Mouse (Mus musculus) midbrain, embryonic 14.5 days (tissue): Measurements from ENCODE around the gene Grik5. TPM values are rescaled to one million over a fixed set of nuclear protein-coding genes. Genes with fewer than 3 reads are reported as not detected.

Source experiments
- ATAC-seq: fragments of 200-750 bp; cut with Nextera tagmentation; 2 replicates; pipeline ENCODE4 v1.8.0; 2017; ENCODE audit warnings: moderate number of reproducible peaks, moderate library complexity; ENCODE audit not compliant: low FRiP score, low TSS enrichment
- DNase-seq: peaks from one replicate; pipeline ENCODE4 v3.0.0-alpha.2; 2015
- H3K27ac ChIP-seq: fragments of 300-500 bp; sonication (generic); replicated peaks from 2 replicates; pipeline ENCODE4 v1.5.1; 2014; ENCODE audit warnings: mild to moderate bottlenecking, low read depth, low read length, moderate library complexity
- H3K27me3 ChIP-seq: fragments of 300-500 bp; sonication (generic); 2 replicates; pipeline ENCODE4 v1.6.1; 2014; ENCODE audit warnings: low read length, control low read depth, mixed read lengths; ENCODE audit not compliant: control insufficient read depth, insufficient read depth
- H3K36me3 ChIP-seq: fragments of 300-500 bp; sonication (generic); 2 replicates; pipeline ENCODE4 v1.6.1; 2014; ENCODE audit warnings: low read length, control low read depth; ENCODE audit not compliant: control insufficient read depth, insufficient read depth
- H3K4me1 ChIP-seq: fragments of 300-500 bp; sonication (generic); 2 replicates; pipeline ENCODE4 v1.6.1; 2014; ENCODE audit warnings: mild to moderate bottlenecking, antibody characterized with exemption, low read length, control low read depth; ENCODE audit not compliant: control insufficient read depth, insufficient read depth
- H3K4me2 ChIP-seq: fragments of 300-500 bp; sonication (generic); 2 replicates; pipeline ENCODE4 v1.6.1; 2014; ENCODE audit warnings: mild to moderate bottlenecking, low read length, moderate library complexity
- H3K4me3 ChIP-seq: fragments of 300-500 bp; sonication (generic); replicated peaks from 2 replicates; pipeline ENCODE4 v1.5.1; 2014; ENCODE audit warnings: low read depth, low read length
- H3K9ac ChIP-seq: fragments of 300-500 bp; sonication (generic); replicated peaks from 2 replicates; pipeline ENCODE4 v1.6.1; 2014; ENCODE audit warnings: mild to moderate bottlenecking, low read length, moderate library complexity
- H3K9me3 ChIP-seq: fragments of 300-500 bp; sonication (generic); 2 replicates; pipeline ENCODE4 v1.6.1; 2016; ENCODE audit warnings: low read length, control low read depth, mixed read lengths; ENCODE audit not compliant: control insufficient read depth
- WGBS: fragments of 180-500 bp; shearing (Covaris S2); extraction: QIAGEN DNeasy Blood & Tissue Kit; methylation state at CpG from one replicate; pipeline ENCODE4 v1.1.7; 2014; 5-methylcytosine and 5-hydroxymethylcytosine counted together
- polyA plus RNA-seq: library from polyadenylated mRNA; unstranded; fragments of >200 nt; fragmentation: Nextera tagmentation; extraction: Ambion mirVana; gene quantifications from 2 replicates; pipeline ENCODE4 v1.2.1, GENCODE M21; 2014

The Grik5 gene
- polyA plus RNA-seq, 1 experiment from 2014 or later, result 21.7 TPM

DNA sequence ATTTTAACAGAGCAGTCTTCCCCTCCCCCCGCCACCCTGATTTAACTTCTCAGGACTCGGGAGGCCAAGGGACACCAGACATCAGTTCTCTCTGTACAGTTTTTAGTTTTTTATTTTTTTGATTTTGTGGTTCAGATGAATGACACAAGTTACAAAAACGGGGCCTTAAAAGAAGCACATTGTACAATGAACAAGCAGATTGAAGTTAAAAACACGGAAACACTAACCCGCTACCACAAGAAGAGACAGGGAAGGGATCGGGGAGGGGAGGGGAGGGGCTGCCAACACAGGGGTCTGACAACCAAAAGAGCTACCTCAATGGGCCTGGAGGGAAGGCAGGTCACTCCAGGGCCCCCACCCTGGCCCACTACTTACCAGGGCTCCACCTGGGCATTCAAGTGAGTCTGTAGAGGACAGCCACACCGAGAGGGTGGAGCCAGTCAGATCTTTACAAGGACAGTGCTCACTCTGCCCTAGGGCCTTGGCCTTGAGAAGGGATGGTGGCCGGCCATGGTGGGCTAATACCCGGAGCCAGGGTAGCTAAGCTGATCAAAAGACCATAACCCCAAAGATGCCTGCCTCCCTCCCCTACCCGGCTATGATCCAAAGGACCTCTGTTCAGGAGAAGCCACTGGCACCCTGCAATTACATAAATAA, 15.2 kb upstream of the Grik5 start:
- Histone ChIP-seq H3K4me1 (no peaks in the 10 kb centered on the region), H3K4me2 (no peak overlapping the region), H3K36me3 (peaks cover 34% of the 10 kb centered on the region), H3K4me3 (no peak overlapping the region), H3K9me3 (no peaks in the 10 kb centered on the region), H3K9ac (no peak overlapping the region), H3K27ac (no peak overlapping the region), H3K27me3 (no peaks in the 10 kb centered on the region)
- 52% methylated on average over 10 of the region's 10 CpGs for WGBS
- ATAC-seq, result peak; percentile 35; the same call in 1 of the 2 replicates
- DNase-seq, result no peak

DNA sequence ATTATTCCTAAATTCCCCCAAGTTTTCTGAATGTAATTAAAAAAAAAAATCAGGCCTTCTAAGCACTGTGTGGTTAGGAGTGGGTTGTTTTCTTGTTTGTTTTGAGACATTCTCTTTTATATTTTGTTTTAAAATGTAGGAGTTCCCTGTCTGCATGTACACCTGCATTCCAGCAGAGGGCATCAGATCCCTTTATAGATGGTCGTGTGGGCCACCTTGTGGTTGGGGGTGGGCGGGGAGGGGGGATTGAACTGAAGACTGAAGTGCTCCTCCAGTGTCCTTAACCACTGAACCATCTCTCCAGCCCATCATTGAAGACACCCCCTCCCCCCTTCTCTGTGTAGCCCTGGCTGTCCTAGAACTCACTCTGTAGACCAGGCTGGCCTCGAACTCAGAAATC, 14.5 kb upstream of the Grik5 start:
- peaks cover 38% of the 10 kb centered on the region for H3K36me3 ChIP-seq
- 55% methylated on average over 3 of the region's 3 CpGs for WGBS

GRCm38 (mm10) chr7:25084621-25085020, 12.5 kb upstream of the Grik5 start:
- Histone ChIP-seq H3K27ac (no peak overlapping the region), H3K27me3 (no peaks in the 10 kb centered on the region), H3K9me3 (no peaks in the 10 kb centered on the region), H3K4me1 (no peaks in the 10 kb centered on the region), H3K36me3 (peaks cover 58% of the 10 kb centered on the region), H3K9ac (no peak overlapping the region), H3K4me3 (no peak overlapping the region), H3K4me2 (no peak overlapping the region)
- 91% methylated on average over 5 of the region's 5 CpGs for WGBS
- ATAC-seq (no peak), DNase-seq (no peak)

More for the DNA sequence above, 14.5 kb upstream of the Grik5 start:
- Histone ChIP-seq H3K4me1 (no peaks in the 10 kb centered on the region), H3K4me2 (no peak overlapping the region), H3K27ac (no peak overlapping the region), H3K27me3 (no peaks in the 10 kb centered on the region), H3K4me3 (no peak overlapping the region), H3K9me3 (no peaks in the 10 kb centered on the region), H3K9ac (no peak overlapping the region)
- DNase-seq (peak; percentile 51), ATAC-seq (no peak)

- ATAC-seq (0 out of 2 replicates have a peak, but pooled peaks have one; percentile 42), DNase-seq (peak; percentile 78)
- peaks cover 61% of the 10 kb centered on the region for H3K36me3 ChIP-seq
- H3K27me3 ChIP-seq, result no peaks in the 10 kb centered on the region
- 80% methylated on average over 4 of the region's 4 CpGs for WGBS
- no peaks in the 10 kb centered on the region for H3K9me3 ChIP-seq
- H3K4me2 ChIP-seq, result no peak overlapping the region
- H3K27ac ChIP-seq, result no peak overlapping the region
- no peak overlapping the region for H3K9ac ChIP-seq
- no peak overlapping the region for H3K4me3 ChIP-seq
- peaks cover 13% of the 10 kb centered on the region for H3K4me1 ChIP-seq
These were observed 10.4 kb upstream of the Grik5 start for GRCm38 (mm10) chr7:25082510-25082909.

GRCm38 (mm10) chr7:25080431-25080830, 8.3 kb upstream of the Grik5 start:
- Histone ChIP-seq H3K4me2 (no peak overlapping the region), H3K27ac (no peak overlapping the region), H3K9me3 (no peaks in the 10 kb centered on the region), H3K9ac (no peak overlapping the region), H3K4me3 (no peak overlapping the region), H3K27me3 (no peaks in the 10 kb centered on the region), H3K36me3 (peaks cover 58% of the 10 kb centered on the region), H3K4me1 (peaks cover 20% of the 10 kb centered on the region)
- no peak for ATAC-seq
- DNase-seq, result no peak
- WGBS, result 96% methylated on average over 13 of the region's 13 CpGs

DNA sequence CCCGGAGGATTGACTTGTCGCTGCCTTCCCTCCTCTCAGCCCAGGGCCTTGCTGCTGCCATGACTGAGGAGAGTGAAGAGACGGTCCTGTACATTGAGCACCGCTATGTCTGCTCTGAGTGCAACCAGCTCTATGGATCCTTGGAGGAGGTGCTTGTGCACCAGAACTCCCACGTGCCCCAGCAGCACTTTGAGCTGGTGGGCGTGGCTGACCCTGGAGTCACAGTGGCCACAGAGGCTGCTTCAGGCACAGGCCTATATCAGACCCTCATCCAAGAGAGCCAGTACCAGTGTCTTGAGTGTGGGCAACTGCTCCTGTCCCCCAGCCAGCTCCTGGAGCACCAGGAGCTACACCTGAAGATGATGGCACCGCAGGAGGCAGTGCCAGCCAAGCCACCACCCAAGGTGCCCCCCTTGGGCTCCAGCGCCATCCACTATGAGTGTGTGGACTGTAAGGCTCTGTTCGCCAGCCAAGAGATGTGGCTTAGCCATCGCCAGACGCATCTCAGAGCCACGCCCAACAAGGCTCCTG, 7.4 kb upstream of the Grik5 start:
- no peak for ATAC-seq
- H3K27me3 ChIP-seq, result no peaks in the 10 kb centered on the region

GRCm38 (mm10) chr7:25077414-25077755, 5.2 kb upstream of the Grik5 start:
- Histone ChIP-seq H3K9ac (peak overlapping the region; percentile 91), H3K36me3 (peaks cover 30% of the 10 kb centered on the region), H3K9me3 (no peaks in the 10 kb centered on the region), H3K27ac (peak overlapping the region; percentile 94), H3K4me1 (peaks cover 28% of the 10 kb centered on the region), H3K4me3 (peak overlapping the region; percentile 90), H3K27me3 (no peaks in the 10 kb centered on the region), H3K4me2 (peak overlapping the region; percentile 69)
- 1% methylated on average over 33 of the region's 33 CpGs for WGBS
- DNase-seq (no peak), ATAC-seq (peak; percentile 41; the same call in 1 of the 2 replicates)

More for the DNA sequence above, 7.4 kb upstream of the Grik5 start:
- DNase-seq, result no peak
- Histone ChIP-seq H3K9ac (no peak overlapping the region), H3K27ac (no peak overlapping the region), H3K4me1 (peaks cover 20% of the 10 kb centered on the region), H3K4me2 (no peak overlapping the region), H3K9me3 (no peaks in the 10 kb centered on the region), H3K4me3 (no peak overlapping the region), H3K36me3 (peaks cover 51% of the 10 kb centered on the region)
- WGBS, result 81% methylated on average over 12 of the region's 12 CpGs

DNA sequence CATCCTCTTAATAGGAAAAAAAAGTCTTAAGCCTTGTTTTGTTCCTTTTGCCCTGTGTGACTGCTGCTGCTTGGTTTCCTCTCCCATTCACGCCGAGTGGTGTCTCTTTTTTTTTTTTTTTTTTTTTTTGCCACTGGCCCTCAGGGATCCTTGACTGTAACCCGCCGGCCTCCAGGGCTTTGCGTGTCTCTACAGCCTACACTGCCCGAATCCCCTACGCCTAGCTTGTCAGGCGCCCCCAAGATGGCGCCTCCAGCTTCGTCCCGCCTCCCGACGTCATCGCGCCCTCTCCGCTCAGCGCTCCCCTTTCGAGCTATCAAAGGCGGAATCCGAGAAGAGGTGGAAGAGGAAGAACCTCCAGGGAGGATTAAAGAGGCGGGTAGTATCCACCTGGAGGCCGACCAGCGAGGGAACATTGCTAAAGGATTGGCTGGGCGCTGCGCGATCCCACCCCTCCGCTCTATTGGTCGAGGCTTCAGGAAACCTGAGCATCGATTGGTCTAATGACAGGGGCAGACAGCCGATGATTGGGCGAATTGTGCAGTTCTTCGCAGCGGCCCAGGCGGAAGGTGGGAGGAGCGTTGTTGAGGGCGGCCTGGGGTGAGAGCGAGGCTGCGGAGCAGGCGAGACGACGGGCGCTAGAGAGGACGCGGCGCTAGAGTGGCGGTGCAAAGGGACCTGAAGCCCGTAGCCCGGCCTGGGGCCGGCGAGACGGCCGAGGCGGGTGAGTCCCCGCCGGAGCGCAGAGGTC, 4.7 kb upstream of the Grik5 start:
- peaks cover 28% of the 10 kb centered on the region for H3K4me1 ChIP-seq
- DNase-seq (peak; percentile 98), ATAC-seq (peak; percentile 96)
- under 1% methylated on average over 56 of the region's 56 CpGs for WGBS
- peaks cover 25% of the 10 kb centered on the region for H3K36me3 ChIP-seq
- no peaks in the 10 kb centered on the region for H3K27me3 ChIP-seq
- no peaks in the 10 kb centered on the region for H3K9me3 ChIP-seq
- peak overlapping the region; percentile 91 for H3K9ac ChIP-seq
- H3K27ac ChIP-seq, result peak overlapping the region; percentile 94
- peak overlapping the region; percentile 69 for H3K4me2 ChIP-seq
- H3K4me3 ChIP-seq, result peak overlapping the region; percentile 90
